Mouse (Mus musculus): ENCODE results near the gene Wdr64. TPM values are rescaled to one million over a fixed set of nuclear protein-coding genes. Genes with fewer than 3 reads are reported as not detected.

Wdr64 gene
- total and polyA plus RNA-seq, 3 experiments: not detected

- Histone ChIP-seq H3K4me2 (ENCODE audit: insufficient read depth, low read depth, poor library complexity, severe bottlenecking) (no peak overlapping the region), H3K27me3 (replicated peaks) (no peaks in the 10 kb centered on the region), H3K36me3 (replicated peaks in 1 of 2; ENCODE audit: control insufficient read depth in 1 of 2, insufficient read depth in 1 of 2, low read length in 1 of 2) (no peaks in the 10 kb centered on the region), H3K4me1 (ENCODE audit: control insufficient read depth in 1 of 2, insufficient read depth in 2 of 2) (peaks cover 0 to 7% of the 10 kb centered on the region in 2 experiments; a peak in 1 of 4 replicates), H3K9me3 (replicated peaks; ENCODE audit: low read length) (no peaks in the 10 kb centered on the region), H3K79me2 (replicated peaks; ENCODE audit: control insufficient read depth, extremely low read depth, insufficient read depth, poor library complexity, severe bottlenecking) (no peaks in the 10 kb centered on the region), H3K4me3 (replicated peaks in 1 of 3; ENCODE audit: low read depth in 2 of 3, low read length in 2 of 3, poor library complexity in 1 of 3) (no peak overlapping the region), H3K27ac (ENCODE audit: insufficient read depth, low read depth) (no peak overlapping the region), H3K9ac (ENCODE audit: insufficient read depth, low read depth) (no peak overlapping the region)
- DNase-seq (ENCODE audit: extremely low read depth): no peak
- dilution Hi-C loops (cut with MboI; ENCODE audit: extremely low pct_ligation_motif_present, extremely low pct_unique_long_range_greater_than_20kb, low sequenced_read_pairs): no loop called here
- TF ChIP-seq ZC3H11A (IDR thresholded peaks at IDR 0.05; ENCODE audit: low read depth, low read length) (no peak), GABPA (IDR thresholded peaks at IDR 0.05; ENCODE audit: insufficient replicate concordance, low read depth, low read length) (no peak), RCOR1 (conservative IDR thresholded peaks at IDR 0.05; ENCODE audit: low read depth, low read length) (no peak), CHD2 (IDR thresholded peaks at IDR 0.05; ENCODE audit: low read length) (no peak)
- in situ Hi-C loops (cut with MboI; ENCODE audit: low pct_ligation_motif_present, low pct_unique_long_range_greater_than_20kb, low sequenced_read_pairs): no loop called here
Measured at GRCm38 (mm10) chr1:175829220-175829619, 130.8 kb downstream of the Wdr64 start.

- Histone ChIP-seq H3K4me2 (ENCODE audit: insufficient read depth, low read depth, poor library complexity, severe bottlenecking) (no peak overlapping the region), H3K27ac (ENCODE audit: insufficient read depth, low read depth) (no peak overlapping the region), H3K4me1 (ENCODE audit: control insufficient read depth in 1 of 2, insufficient read depth in 2 of 2) (no peaks in the 10 kb centered on the region; a peak in 1 of 4 replicates), H3K4me3 (replicated peaks in 1 of 3; ENCODE audit: low read depth in 2 of 3, low read length in 2 of 3, poor library complexity in 1 of 3) (no peak overlapping the region), H3K27me3 (replicated peaks) (no peaks in the 10 kb centered on the region), H3K9ac (ENCODE audit: insufficient read depth, low read depth) (no peak overlapping the region), H3K9me3 (replicated peaks; ENCODE audit: low read length) (no peaks in the 10 kb centered on the region), H3K36me3 (replicated peaks in 1 of 2; ENCODE audit: control insufficient read depth in 1 of 2, insufficient read depth in 1 of 2, low read length in 1 of 2) (no peaks in the 10 kb centered on the region), H3K79me2 (replicated peaks; ENCODE audit: control insufficient read depth, extremely low read depth, insufficient read depth, poor library complexity, severe bottlenecking) (no peaks in the 10 kb centered on the region)
- in situ Hi-C loops (cut with MboI; ENCODE audit: low pct_ligation_motif_present, low pct_unique_long_range_greater_than_20kb, low sequenced_read_pairs) (no loop called here), dilution Hi-C loops (cut with MboI; ENCODE audit: extremely low pct_ligation_motif_present, extremely low pct_unique_long_range_greater_than_20kb, low sequenced_read_pairs) (no loop called here)
- TF ChIP-seq IRF4 (IDR thresholded peaks at IDR 0.05; ENCODE audit: low read depth, low read length): no peak
- TF ChIP-seq HCFC1 (IDR thresholded peaks at IDR 0.05; ENCODE audit: low read depth, low read length): no peak
- TF ChIP-seq MAFK (IDR thresholded peaks at IDR 0.05; ENCODE audit: insufficient replicate concordance, low read length): no peak
- no peak for TF ChIP-seq KAT2A (IDR thresholded peaks at IDR 0.05; ENCODE audit: insufficient replicate concordance, low read length)
- no peak for TF ChIP-seq CTCF (conservative IDR thresholded peaks at IDR 0.05 in 1 of 2, IDR thresholded peaks at IDR 0.05 in 1 of 2; ENCODE audit: low read depth in 2 of 2, low read length in 2 of 2)
- TF ChIP-seq BHLHE40 (IDR thresholded peaks at IDR 0.05; ENCODE audit: low read depth, low read length): no peak
- TF ChIP-seq MAX (IDR thresholded peaks at IDR 0.05; ENCODE audit: low read length): no peak
- TF ChIP-seq TBP (conservative IDR thresholded peaks at IDR 0.05; ENCODE audit: low read depth, low read length): no peak
- TF ChIP-seq JUN (IDR thresholded peaks at IDR 0.05; ENCODE audit: insufficient read depth, low read depth, low read length): no peak
- TF ChIP-seq JUND (conservative IDR thresholded peaks at IDR 0.05; ENCODE audit: low read depth, low read length): no peak
- no peak for TF ChIP-seq GABPA (IDR thresholded peaks at IDR 0.05; ENCODE audit: insufficient replicate concordance, low read depth, low read length)
- no peak for TF ChIP-seq MEF2A (IDR thresholded peaks at IDR 0.05; ENCODE audit: borderline replicate concordance, low read depth, low read length)
- DNase-seq (ENCODE audit: extremely low read depth): no peak
Measured at GRCm38 (mm10) chr1:175855515-175855914, 157.1 kb downstream of the Wdr64 start.

Other genes with a start within 250 kb of the Wdr64 start
- gene Rgs7, start 206.1 kb upstream of the Wdr64 start, total RNA-seq (2012; rRNA removed): 0.04 and 0.08 TPM in 2 replicates
- 0.09 and 0.27 TPM in 2 replicates for gene Rgs7, start 206.1 kb upstream of the Wdr64 start, total RNA-seq (2014; rRNA removed)
- gene Rgs7, start 206.1 kb upstream of the Wdr64 start, polyA plus RNA-seq (2012; ENCODE audit: insufficient read length, low read depth): 0.30 TPM in 1 of 2 replicates, not detected in the other
- gene Kmo, start 78.2 kb upstream of the Wdr64 start, total RNA-seq (2012; rRNA removed): 9.7 and 13.2 TPM in 2 replicates
- 49.2 and 50.6 TPM in 2 replicates for gene Kmo, start 78.2 kb upstream of the Wdr64 start, total RNA-seq (2014; rRNA removed)
- gene Kmo, start 78.2 kb upstream of the Wdr64 start, polyA plus RNA-seq (2012; ENCODE audit: insufficient read length, low read depth): 42.5 and 48.1 TPM in 2 replicates
- 100 and 104 TPM in 2 replicates for gene Fh1, start 73.0 kb upstream of the Wdr64 start, total RNA-seq (2012; rRNA removed)
- gene Fh1, start 73.0 kb upstream of the Wdr64 start, total RNA-seq (2014; rRNA removed): 113 and 120 TPM in 2 replicates
- 122 and 175 TPM in 2 replicates for gene Fh1, start 73.0 kb upstream of the Wdr64 start, polyA plus RNA-seq (2012; ENCODE audit: insufficient read length, low read depth)
- 0.76 and 0.89 TPM in 2 replicates for gene Opn3, start 5.8 kb upstream of the Wdr64 start, total RNA-seq (2012; rRNA removed)
- gene Opn3, start 5.8 kb upstream of the Wdr64 start, total RNA-seq (2014; rRNA removed): 1.5 and 1.6 TPM in 2 replicates
- gene Opn3, start 5.8 kb upstream of the Wdr64 start, polyA plus RNA-seq (2012; ENCODE audit: insufficient read length, low read depth): 2.6 and 2.9 TPM in 2 replicates
- 3.3 and 4.1 TPM in 2 replicates for gene Chml, start 5.7 kb upstream of the Wdr64 start, total RNA-seq (2012; rRNA removed)
- 6.0 and 6.7 TPM in 2 replicates for gene Chml, start 5.7 kb upstream of the Wdr64 start, total RNA-seq (2014; rRNA removed)
- gene Chml, start 5.7 kb upstream of the Wdr64 start, polyA plus RNA-seq (2012; ENCODE audit: insufficient read length, low read depth): 2.7 and 3.1 TPM in 2 replicates
- 51.6 and 79.2 TPM in 2 replicates for gene Exo1, start 182.0 kb downstream of the Wdr64 start, total RNA-seq (2012; rRNA removed)
- gene Exo1, start 182.0 kb downstream of the Wdr64 start, total RNA-seq (2014; rRNA removed): 95.2 and 110 TPM in 2 replicates
- gene Exo1, start 182.0 kb downstream of the Wdr64 start, polyA plus RNA-seq (2012; ENCODE audit: insufficient read length, low read depth): 139 and 144 TPM in 2 replicates
- not detected in 2 replicates for gene Gm38100, start 221.7 kb downstream of the Wdr64 start, total RNA-seq (2012; rRNA removed)
- gene Gm38100, start 221.7 kb downstream of the Wdr64 start, total RNA-seq (2014; rRNA removed): not detected in 2 replicates
- 0.18 TPM in 1 of 2 replicates, not detected in the other for gene Gm38100, start 221.7 kb downstream of the Wdr64 start, polyA plus RNA-seq (2012; ENCODE audit: insufficient read length, low read depth)

Data from CH12.LX (cell line).